Mouse (Mus musculus) cerebellum, adult 2 months (tissue): ENCODE results near the gene Tmem39b. TPM values are rescaled to one million over a fixed set of nuclear protein-coding genes. Genes with fewer than 3 reads are reported as not detected.

Experiments used
- DNase-seq, 2 experiments: peaks; one replicate each; pipeline ENCODE4 v3.0.0; 2021
- H3K27ac ChIP-seq: fragments of 200-500 bp; 2 replicates; pipeline ENCODE4 v1.5.1; 2012; ENCODE audit warnings: low read length, control low read depth, inconsistent platforms; ENCODE audit not compliant: insufficient read depth
- H3K27me3 ChIP-seq: fragments of 200-500 bp; 2 replicates; pipeline ENCODE4 v1.6.1; 2012; ENCODE audit warnings: inconsistent platforms, mild to moderate bottlenecking, low read length, moderate library complexity; ENCODE audit not compliant: control insufficient read depth, insufficient read depth
- H3K4me1 ChIP-seq: fragments of 200-500 bp; 2 replicates; pipeline ENCODE4 v1.6.1; 2011; ENCODE audit warnings: low read length; ENCODE audit not compliant: control insufficient read depth, insufficient read depth
- H3K4me3 ChIP-seq: fragments of 200-500 bp; replicated peaks from 2 replicates; pipeline ENCODE3; 2011; ENCODE audit warnings: mild to moderate bottlenecking, low read depth, low read length, control low read depth; ENCODE audit not compliant: insufficient read depth
- CTCF ChIP-seq: fragments of 200-500 bp; IDR thresholded peaks from 2 replicates; pipeline ENCODE4 v1.5.1; 2011; ENCODE audit warnings: low read depth, mild to moderate bottlenecking, control low read depth, low read length, moderate library complexity, borderline replicate concordance; ENCODE audit not compliant: insufficient read depth
- POLR2A ChIP-seq: fragments of 200-500 bp; IDR thresholded peaks from 2 replicates; pipeline ENCODE4 v1.6.1; 2011; ENCODE audit warnings: low read length, control low read depth, borderline replicate concordance; ENCODE audit not compliant: insufficient read depth
- WGBS: fragments of 180-500 bp; shearing (Covaris S2); methylation state at CpG from one replicate; pipeline ENCODE4 v1.1.7; 2018; 5-methylcytosine and 5-hydroxymethylcytosine counted together
- polyA plus RNA-seq: library from polyadenylated mRNA; depleted of rRNA; stranded (reverse); fragments of >200 nt; gene quantifications from 2 replicates; pipeline ENCODE4 v1.2.3, GENCODE M21; 2012

Tmem39b gene
- polyA plus RNA-seq, 1 experiment: 13.8 TPM

GRCm38 (mm10) chr4:129648656-129649055 lies 48.0 kb downstream of the Tmem39b start:
- no peak overlapping the region for H3K27ac ChIP-seq
- H3K4me1 ChIP-seq: no peaks in the 10 kb centered on the region
- DNase-seq: no peak
- no peak for TF ChIP-seq CTCF
- TF ChIP-seq POLR2A: no peak
- 43% methylated on average over 1 of the region's 1 CpGs for WGBS
- no peaks in the 10 kb centered on the region for H3K27me3 ChIP-seq
- no peak overlapping the region for H3K4me3 ChIP-seq

DNA sequence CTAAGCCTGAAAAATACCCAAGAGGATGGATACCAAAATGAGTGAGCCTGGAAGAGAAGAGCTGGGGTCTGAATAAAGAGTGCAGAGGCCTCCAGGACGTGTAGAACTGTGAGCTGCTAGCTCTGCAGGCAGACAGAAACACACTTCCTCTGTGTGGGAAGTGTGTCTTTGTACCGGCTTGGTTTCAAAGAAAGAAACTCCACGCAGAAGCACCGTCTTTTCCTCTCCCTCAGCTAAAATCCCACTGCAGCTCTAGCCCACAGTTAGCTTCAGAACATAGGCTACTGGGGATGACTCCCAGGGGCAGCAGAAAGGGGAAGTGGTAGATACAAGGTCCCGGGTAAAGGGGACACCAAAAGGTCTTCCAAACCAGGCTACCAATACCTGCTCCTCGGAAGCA lies 51.4 kb downstream of the Tmem39b start:
- TF ChIP-seq CTCF (no peak), POLR2A (no peak)
- H3K27me3 ChIP-seq: no peaks in the 10 kb centered on the region
- no peak overlapping the region for H3K27ac ChIP-seq
- no peak for DNase-seq
- 94% methylated on average over 6 of the region's 6 CpGs for WGBS
- H3K4me3 ChIP-seq: no peak overlapping the region
- no peaks in the 10 kb centered on the region for H3K4me1 ChIP-seq

GRCm38 (mm10) chr4:129641756-129642155 lies 54.9 kb downstream of the Tmem39b start:
- Histone ChIP-seq H3K27ac (no peak overlapping the region; the same call in 1 of the 2 replicates), H3K4me3 (no peak overlapping the region), H3K27me3 (no peaks in the 10 kb centered on the region), H3K4me1 (peaks cover 12% of the 10 kb centered on the region)
- peak; percentile 17 to 41 for DNase-seq
- 26% methylated on average over 5 of the region's 5 CpGs for WGBS
- no peak for TF ChIP-seq POLR2A
- TF ChIP-seq CTCF: no peak

DNA sequence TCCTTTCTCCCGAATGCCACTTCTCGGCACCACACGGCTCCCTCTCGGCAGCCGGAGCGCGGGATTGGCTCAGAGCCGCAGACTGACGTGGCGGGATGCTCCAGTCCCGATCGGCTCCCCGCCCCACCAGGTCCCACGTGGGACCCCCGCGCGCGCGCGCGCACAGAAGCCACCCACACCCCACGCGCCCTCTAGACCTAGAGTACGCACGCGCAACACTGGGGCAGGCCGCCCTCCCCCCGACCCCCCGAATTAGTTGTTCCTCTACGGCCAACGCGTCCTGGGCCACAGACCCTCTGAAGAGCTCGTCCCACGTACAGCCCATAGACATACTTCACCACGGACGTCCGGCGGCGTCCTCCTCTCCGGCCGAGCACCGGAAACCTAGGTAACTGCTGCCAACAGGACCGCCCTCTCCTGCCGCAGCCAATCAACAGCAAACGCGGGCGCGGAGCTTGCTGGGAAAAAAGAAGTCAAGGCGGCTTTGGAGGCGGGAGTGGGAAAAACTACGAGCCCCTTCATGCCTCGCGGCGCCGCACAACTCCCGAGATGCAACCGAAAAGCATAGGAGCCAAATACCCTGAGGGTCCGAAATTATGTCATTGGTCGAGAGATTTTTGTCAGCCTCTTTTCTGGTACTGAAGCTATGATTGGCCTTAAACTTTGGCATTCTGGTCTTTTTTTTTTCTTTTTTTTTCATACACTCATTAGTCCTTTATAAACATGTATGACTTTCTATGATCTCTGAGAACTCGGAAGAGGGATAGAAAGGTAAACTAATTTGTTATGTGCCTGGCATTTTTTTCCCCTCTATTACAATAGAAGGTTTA lies 55.8 kb downstream of the Tmem39b start, which contains the start of gene Txlna:
Gene Txlna (minus strand): TSS at position 428 of the 830 bp plus-strand sequence.
- TF ChIP-seq CTCF (no peak), POLR2A (peak; percentile 80)
- peak within 1 kb of the TSS; percentile 81 for H3K27ac ChIP-seq
- peak within 1 kb of the TSS; percentile 88 for H3K4me3 ChIP-seq
- no peaks in the 10 kb centered on the region for H3K27me3 ChIP-seq
- peaks cover 12% of the 10 kb centered on the region for H3K4me1 ChIP-seq
- peak; percentile 98 to 99 for DNase-seq
- under 1% methylated on average over 60 of the region's 60 CpGs for WGBS

DNA sequence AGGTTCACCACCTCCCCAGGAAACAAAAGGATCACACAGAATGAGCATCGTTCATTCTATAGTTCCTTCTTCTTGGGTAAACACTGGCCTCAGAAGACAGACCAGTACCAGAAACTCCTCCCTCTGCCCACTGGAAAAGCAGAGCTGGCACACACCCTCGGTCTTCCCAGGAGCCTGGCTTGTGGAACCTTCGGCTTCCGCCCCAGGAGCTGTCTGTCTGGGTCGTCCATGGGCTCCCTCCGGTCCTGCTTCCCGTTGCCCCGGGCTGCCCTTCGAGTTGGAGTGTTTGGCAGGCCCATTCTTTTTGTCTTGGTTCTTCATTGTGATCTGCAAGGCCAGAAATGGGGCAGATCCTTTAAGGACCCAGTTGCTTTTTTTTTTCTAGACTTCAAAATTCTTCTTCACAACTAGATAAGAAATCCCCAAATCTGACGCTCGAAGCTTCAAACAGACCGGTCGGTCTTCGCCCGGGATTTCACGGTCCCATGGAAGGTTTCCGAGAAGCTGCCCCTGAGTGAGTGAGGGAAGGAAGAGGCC lies 56.5 kb downstream of the Tmem39b start:
- H3K27me3 ChIP-seq: no peaks in the 10 kb centered on the region
- H3K27ac ChIP-seq: peak overlapping the region; percentile 75
- peak overlapping the region; percentile 88 for H3K4me3 ChIP-seq
- TF ChIP-seq POLR2A (no peak), CTCF (no peak)
- H3K4me1 ChIP-seq: peaks cover 12% of the 10 kb centered on the region
- DNase-seq: peak; percentile 72 to 73
- WGBS: under 1% methylated on average over 17 of the region's 17 CpGs

- 39% methylated on average over 15 of the region's 15 CpGs for WGBS
- TF ChIP-seq POLR2A: no peak
- no peak for TF ChIP-seq CTCF
- Histone ChIP-seq H3K4me1 (peaks cover 12% of the 10 kb centered on the region), H3K27ac (peak overlapping the region; percentile 34), H3K4me3 (peak overlapping the region; percentile 88), H3K27me3 (no peaks in the 10 kb centered on the region)
- DNase-seq: peak in 1 of 2 experiments; percentile 22
Measured at GRCm38 (mm10) chr4:129639221-129639620, 57.4 kb downstream of the Tmem39b start.

DNA sequence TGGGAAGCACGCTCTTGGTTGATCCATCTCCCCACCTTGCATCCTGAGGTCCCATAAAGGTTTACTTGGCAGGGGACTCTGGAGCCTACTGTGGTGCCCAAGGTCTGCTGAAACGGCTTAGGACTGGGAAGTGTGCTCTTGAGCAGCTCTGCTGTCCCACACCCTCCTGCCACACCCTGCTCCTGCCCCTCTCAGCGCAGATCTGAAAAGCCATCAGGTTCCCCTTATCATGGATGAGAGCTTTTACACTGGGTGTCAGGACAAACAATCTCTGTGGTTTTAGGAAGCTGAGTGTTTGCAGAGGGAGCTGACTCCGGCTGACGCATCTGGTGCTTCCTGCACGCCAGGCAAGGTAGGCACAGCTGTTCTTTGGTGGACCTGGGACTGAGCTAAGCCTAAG lies 62.8 kb downstream of the Tmem39b start:
- H3K4me3 ChIP-seq: no peak overlapping the region
- no peak overlapping the region for H3K27ac ChIP-seq
- TF ChIP-seq CTCF: no peak
- TF ChIP-seq POLR2A: no peak
- no peaks in the 10 kb centered on the region for H3K27me3 ChIP-seq
- DNase-seq: no peak
- peaks cover 17% of the 10 kb centered on the region; the same call in 1 of the 2 replicates for H3K4me1 ChIP-seq
- WGBS: 91% methylated on average over 6 of the region's 6 CpGs
